Mouse (Mus musculus): Measurements from ENCODE around the gene Gm49721. TPM values are rescaled to one million over a fixed set of nuclear protein-coding genes. Genes with fewer than 3 reads are reported as not detected.
"Not testable (repeated sequence)": the region's sequence is repeated elsewhere in the genome, so short reads cannot be mapped to it uniquely, and the experiment has no call there.

Gene Gm49721
- polyA plus RNA-seq, 1 experiment, result not detected

DNA sequence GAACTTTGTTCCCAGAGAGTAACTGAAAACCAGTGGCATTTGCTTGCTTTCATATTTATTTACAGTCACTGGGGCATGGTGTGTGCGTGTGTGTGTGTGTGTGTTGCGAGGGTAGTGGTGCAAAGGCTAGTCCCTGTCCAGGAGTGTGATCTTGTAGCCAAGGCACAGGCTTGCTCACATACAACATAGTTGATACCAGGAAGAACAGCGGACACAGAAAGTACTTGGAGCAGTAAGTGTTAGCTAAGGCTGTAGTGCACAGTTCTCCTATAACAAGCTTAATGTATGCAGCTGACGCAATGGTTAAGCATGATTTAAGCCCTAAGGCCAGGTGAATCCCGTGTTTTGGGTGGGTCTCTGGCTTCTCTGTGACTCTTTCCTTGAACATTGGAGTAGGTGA is 676 bp downstream of the Gm49721 start:
- not testable (repeated sequence) for H3K4me1 ChIP-seq (ENCODE audit: control insufficient read depth, insufficient read depth, low read length); H3K27me3 ChIP-seq (ENCODE audit: control insufficient read depth, insufficient read depth, low read length, poor library complexity, severe bottlenecking); H3K9me3 ChIP-seq (replicated peaks; ENCODE audit: control insufficient read depth, insufficient read depth, low read length, poor library complexity, severe bottlenecking); H3K27ac ChIP-seq (ENCODE audit: insufficient read depth, low read length); H3K36me3 ChIP-seq (ENCODE audit: control insufficient read depth, insufficient read depth, low read length, poor library complexity, severe bottlenecking)
- Histone ChIP-seq H3K4me3 (ENCODE audit: low read depth, low read length) (peak overlapping the region; percentile 95), H3K9ac (ENCODE audit: low read depth, poor library complexity, severe bottlenecking) (peak overlapping the region; percentile 85)

DNA sequence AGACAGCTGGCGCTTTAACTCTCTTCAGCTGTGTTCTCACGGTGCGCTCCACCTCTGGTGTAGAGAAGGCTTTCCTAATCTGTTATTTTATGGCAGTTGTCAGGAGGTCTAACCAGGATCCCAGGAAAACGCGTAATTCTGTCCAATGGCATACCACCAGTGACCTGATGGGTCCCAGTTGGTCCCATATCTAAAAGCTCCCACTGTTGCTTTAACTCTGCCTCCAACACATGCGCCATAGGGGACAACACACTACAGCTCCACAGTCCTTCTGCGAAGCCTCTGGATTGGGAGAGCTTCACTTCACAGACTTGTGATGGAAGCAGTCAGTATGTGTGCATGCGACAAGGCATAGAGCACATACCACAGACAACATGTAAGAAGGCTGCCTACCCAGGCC is 1.4 kb downstream of the Gm49721 start:
- H3K4me1 ChIP-seq (ENCODE audit: control insufficient read depth, insufficient read depth, low read length); H3K4me3 ChIP-seq (ENCODE audit: low read depth, low read length); H3K27ac ChIP-seq (ENCODE audit: insufficient read depth, low read length); H3K36me3 ChIP-seq (ENCODE audit: control insufficient read depth, insufficient read depth, low read length, poor library complexity, severe bottlenecking); H3K9ac ChIP-seq (ENCODE audit: low read depth, poor library complexity, severe bottlenecking); H3K27me3 ChIP-seq (ENCODE audit: control insufficient read depth, insufficient read depth, low read length, poor library complexity, severe bottlenecking); H3K9me3 ChIP-seq (replicated peaks; ENCODE audit: control insufficient read depth, insufficient read depth, low read length, poor library complexity, severe bottlenecking): not testable (repeated sequence)

DNA sequence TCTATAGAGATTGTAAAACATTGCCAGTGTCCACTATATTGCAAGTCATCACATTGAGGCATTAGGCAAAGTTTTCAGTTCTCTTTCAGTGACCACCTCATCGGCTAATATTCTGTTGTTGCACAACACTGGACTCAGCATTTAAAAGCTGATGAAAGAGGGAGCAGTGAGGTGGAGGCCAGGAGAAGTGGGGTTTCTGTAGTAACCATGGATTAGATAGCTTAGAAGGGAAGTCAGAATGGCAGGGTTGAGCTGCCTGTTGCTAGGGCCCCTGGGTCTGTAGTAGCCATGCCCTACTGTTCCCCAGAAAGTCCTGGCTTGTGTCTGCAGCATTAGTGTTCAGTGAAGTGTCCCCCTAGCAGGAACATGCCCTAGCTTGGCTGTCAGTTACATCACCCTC is 7.4 kb downstream of the Gm49721 start:
- not testable (repeated sequence) for H3K27ac ChIP-seq (ENCODE audit: insufficient read depth, low read length); H3K9me3 ChIP-seq (replicated peaks; ENCODE audit: control insufficient read depth, insufficient read depth, low read length, poor library complexity, severe bottlenecking); H3K4me3 ChIP-seq (ENCODE audit: low read depth, low read length)

DNA sequence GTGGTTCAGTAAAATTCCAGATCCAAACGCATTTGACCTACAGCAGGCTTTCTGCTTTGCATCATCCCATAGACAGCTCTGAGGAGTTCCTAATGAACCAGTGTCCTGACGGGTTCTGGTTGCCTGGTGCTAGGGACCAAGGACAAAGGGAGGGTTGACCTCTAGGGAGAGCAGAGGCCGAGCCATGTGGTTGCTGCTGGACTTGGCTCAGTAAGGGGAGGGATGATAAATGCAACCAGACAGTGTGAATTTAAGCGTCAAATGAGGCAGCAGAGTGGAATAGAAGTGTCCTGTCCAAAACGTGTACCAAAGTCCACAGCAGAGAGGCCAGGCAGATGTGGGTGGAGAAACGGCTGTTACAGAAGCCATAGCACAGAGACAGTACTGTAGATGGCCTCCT is 16.8 kb downstream of the Gm49721 start:
- H3K9me3 ChIP-seq (replicated peaks; ENCODE audit: control insufficient read depth, insufficient read depth, low read length, poor library complexity, severe bottlenecking); H3K9ac ChIP-seq (ENCODE audit: low read depth, poor library complexity, severe bottlenecking); H3K4me1 ChIP-seq (ENCODE audit: control insufficient read depth, insufficient read depth, low read length); H3K27ac ChIP-seq (ENCODE audit: insufficient read depth, low read length); H3K4me3 ChIP-seq (ENCODE audit: low read depth, low read length); H3K36me3 ChIP-seq (ENCODE audit: control insufficient read depth, insufficient read depth, low read length, poor library complexity, severe bottlenecking); H3K27me3 ChIP-seq (ENCODE audit: control insufficient read depth, insufficient read depth, low read length, poor library complexity, severe bottlenecking): not testable (repeated sequence)

More for the DNA sequence above, 7.4 kb downstream of the Gm49721 start:
- H3K4me1 ChIP-seq (ENCODE audit: control insufficient read depth, insufficient read depth, low read length); H3K9ac ChIP-seq (ENCODE audit: low read depth, poor library complexity, severe bottlenecking); H3K27me3 ChIP-seq (ENCODE audit: control insufficient read depth, insufficient read depth, low read length, poor library complexity, severe bottlenecking); H3K36me3 ChIP-seq (ENCODE audit: control insufficient read depth, insufficient read depth, low read length, poor library complexity, severe bottlenecking): not testable (repeated sequence)

DNA sequence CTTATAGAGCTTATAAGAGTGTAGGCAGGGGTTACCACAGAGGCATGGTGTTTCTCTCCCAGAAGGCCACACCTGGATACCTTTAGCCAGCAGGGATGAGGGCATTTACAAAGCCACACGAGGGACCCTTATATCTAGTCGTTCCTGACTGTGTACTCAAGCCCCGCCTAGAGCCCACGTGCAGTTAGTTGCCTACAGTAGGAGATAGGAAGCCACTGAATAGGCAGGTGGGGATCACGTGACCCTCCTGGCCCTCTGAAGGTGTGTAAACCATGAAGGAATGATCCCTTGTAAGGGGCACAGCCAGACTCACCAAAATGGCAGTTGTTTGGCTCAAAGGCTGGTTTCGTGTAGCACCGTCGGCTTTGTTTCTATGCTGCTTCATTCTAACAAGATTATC is 18.1 kb downstream of the Gm49721 start:
- not testable (repeated sequence) for H3K4me3 ChIP-seq (ENCODE audit: low read depth, low read length); H3K27ac ChIP-seq (ENCODE audit: insufficient read depth, low read length)

GRCm38 (mm10) chr17:6997778-6998490 is 19.2 kb downstream of the Gm49721 start:
- not testable (repeated sequence) for H3K9ac ChIP-seq (ENCODE audit: low read depth, poor library complexity, severe bottlenecking); H3K27ac ChIP-seq (ENCODE audit: insufficient read depth, low read length); H3K27me3 ChIP-seq (ENCODE audit: control insufficient read depth, insufficient read depth, low read length, poor library complexity, severe bottlenecking); H3K36me3 ChIP-seq (ENCODE audit: control insufficient read depth, insufficient read depth, low read length, poor library complexity, severe bottlenecking); H3K9me3 ChIP-seq (replicated peaks; ENCODE audit: control insufficient read depth, insufficient read depth, low read length, poor library complexity, severe bottlenecking); H3K4me1 ChIP-seq (ENCODE audit: control insufficient read depth, insufficient read depth, low read length); H3K4me3 ChIP-seq (ENCODE audit: low read depth, low read length)

More for the DNA sequence above, 18.1 kb downstream of the Gm49721 start:
- H3K9ac ChIP-seq (ENCODE audit: low read depth, poor library complexity, severe bottlenecking); H3K4me1 ChIP-seq (ENCODE audit: control insufficient read depth, insufficient read depth, low read length); H3K27me3 ChIP-seq (ENCODE audit: control insufficient read depth, insufficient read depth, low read length, poor library complexity, severe bottlenecking); H3K36me3 ChIP-seq (ENCODE audit: control insufficient read depth, insufficient read depth, low read length, poor library complexity, severe bottlenecking); H3K9me3 ChIP-seq (replicated peaks; ENCODE audit: control insufficient read depth, insufficient read depth, low read length, poor library complexity, severe bottlenecking): not testable (repeated sequence)

DNA sequence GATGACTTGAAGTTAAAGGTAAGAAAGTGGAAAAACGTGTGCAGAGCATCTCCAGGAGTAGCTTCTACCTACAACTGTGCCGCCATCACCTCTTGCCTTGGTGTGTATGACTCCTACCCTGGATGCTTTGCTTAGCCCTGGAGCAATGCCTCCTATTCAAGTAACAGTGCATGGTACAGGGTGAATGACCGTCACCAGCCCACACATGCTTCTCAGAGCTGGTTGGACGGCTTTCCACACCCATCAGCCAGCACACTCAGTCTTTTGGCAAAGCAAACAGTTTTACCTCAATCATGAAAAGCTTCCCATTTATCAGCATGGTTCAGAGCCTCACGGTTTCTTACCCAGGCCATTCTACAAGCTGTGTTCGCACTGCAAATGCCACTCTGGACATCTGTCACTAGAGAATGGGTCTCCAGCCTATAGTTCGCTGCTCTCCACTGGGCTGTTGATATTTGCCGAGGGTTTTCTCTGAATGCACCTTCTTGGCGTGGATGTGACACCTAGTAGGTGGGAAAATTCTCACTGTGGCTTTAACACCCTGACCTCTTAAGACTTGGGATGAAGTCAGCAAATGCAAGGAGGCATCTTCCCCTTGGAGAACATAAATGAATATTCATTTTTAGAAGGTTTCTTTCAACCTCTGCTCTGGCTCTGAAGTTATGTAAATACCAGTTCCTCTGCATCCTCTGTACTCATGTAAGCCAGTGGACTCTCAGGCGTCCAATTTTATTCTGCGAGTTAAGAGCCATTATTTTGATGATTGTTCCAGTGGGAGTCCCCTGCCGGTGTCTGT is 23.3 kb downstream of the Gm49721 start:
- not testable (repeated sequence) for H3K4me3 ChIP-seq (ENCODE audit: low read depth, low read length); H3K27me3 ChIP-seq (ENCODE audit: control insufficient read depth, insufficient read depth, low read length, poor library complexity, severe bottlenecking); H3K27ac ChIP-seq (ENCODE audit: insufficient read depth, low read length); H3K36me3 ChIP-seq (ENCODE audit: control insufficient read depth, insufficient read depth, low read length, poor library complexity, severe bottlenecking); H3K9ac ChIP-seq (ENCODE audit: low read depth, poor library complexity, severe bottlenecking); H3K9me3 ChIP-seq (replicated peaks; ENCODE audit: control insufficient read depth, insufficient read depth, low read length, poor library complexity, severe bottlenecking); H3K4me1 ChIP-seq (ENCODE audit: control insufficient read depth, insufficient read depth, low read length)

- not testable (repeated sequence) for H3K36me3 ChIP-seq (ENCODE audit: control insufficient read depth, insufficient read depth, low read length, poor library complexity, severe bottlenecking); H3K27ac ChIP-seq (ENCODE audit: insufficient read depth, low read length); H3K4me3 ChIP-seq (ENCODE audit: low read depth, low read length); H3K4me1 ChIP-seq (ENCODE audit: control insufficient read depth, insufficient read depth, low read length); H3K27me3 ChIP-seq (ENCODE audit: control insufficient read depth, insufficient read depth, low read length, poor library complexity, severe bottlenecking); H3K9ac ChIP-seq (ENCODE audit: low read depth, poor library complexity, severe bottlenecking); H3K9me3 ChIP-seq (replicated peaks; ENCODE audit: control insufficient read depth, insufficient read depth, low read length, poor library complexity, severe bottlenecking)
Observed at GRCm38 (mm10) chr17:7003392-7003791, 24.7 kb downstream of the Gm49721 start.

DNA sequence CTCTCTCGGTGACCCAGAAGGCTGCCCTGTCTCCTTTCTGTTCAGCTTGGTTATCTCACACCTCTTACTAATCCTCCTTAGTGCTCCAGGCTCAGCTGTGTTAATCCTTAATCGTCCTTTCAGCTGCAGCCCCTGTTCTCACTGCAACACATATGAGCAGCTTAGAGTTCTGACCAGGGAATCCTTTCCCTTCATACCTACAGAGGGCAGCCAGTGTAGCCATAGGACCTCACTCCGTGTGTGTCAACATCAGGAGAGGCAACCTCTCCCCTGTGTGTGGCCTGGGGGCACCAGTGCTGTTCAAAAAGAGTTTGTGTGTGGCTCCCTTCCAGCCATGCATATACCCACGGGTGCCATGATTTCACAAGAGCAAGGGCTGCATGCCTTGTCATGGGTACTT is 26.9 kb downstream of the Gm49721 start:
- not testable (repeated sequence) for H3K4me3 ChIP-seq (ENCODE audit: low read depth, low read length); H3K9me3 ChIP-seq (replicated peaks; ENCODE audit: control insufficient read depth, insufficient read depth, low read length, poor library complexity, severe bottlenecking); H3K27ac ChIP-seq (ENCODE audit: insufficient read depth, low read length); H3K36me3 ChIP-seq (ENCODE audit: control insufficient read depth, insufficient read depth, low read length, poor library complexity, severe bottlenecking); H3K27me3 ChIP-seq (ENCODE audit: control insufficient read depth, insufficient read depth, low read length, poor library complexity, severe bottlenecking); H3K4me1 ChIP-seq (ENCODE audit: control insufficient read depth, insufficient read depth, low read length); H3K9ac ChIP-seq (ENCODE audit: low read depth, poor library complexity, severe bottlenecking)

Data from ES-Bruce4 (cell line).